Mouse (Mus musculus): Measurements from ENCODE around the gene Hapln4.

Gene Hapln4

DNA sequence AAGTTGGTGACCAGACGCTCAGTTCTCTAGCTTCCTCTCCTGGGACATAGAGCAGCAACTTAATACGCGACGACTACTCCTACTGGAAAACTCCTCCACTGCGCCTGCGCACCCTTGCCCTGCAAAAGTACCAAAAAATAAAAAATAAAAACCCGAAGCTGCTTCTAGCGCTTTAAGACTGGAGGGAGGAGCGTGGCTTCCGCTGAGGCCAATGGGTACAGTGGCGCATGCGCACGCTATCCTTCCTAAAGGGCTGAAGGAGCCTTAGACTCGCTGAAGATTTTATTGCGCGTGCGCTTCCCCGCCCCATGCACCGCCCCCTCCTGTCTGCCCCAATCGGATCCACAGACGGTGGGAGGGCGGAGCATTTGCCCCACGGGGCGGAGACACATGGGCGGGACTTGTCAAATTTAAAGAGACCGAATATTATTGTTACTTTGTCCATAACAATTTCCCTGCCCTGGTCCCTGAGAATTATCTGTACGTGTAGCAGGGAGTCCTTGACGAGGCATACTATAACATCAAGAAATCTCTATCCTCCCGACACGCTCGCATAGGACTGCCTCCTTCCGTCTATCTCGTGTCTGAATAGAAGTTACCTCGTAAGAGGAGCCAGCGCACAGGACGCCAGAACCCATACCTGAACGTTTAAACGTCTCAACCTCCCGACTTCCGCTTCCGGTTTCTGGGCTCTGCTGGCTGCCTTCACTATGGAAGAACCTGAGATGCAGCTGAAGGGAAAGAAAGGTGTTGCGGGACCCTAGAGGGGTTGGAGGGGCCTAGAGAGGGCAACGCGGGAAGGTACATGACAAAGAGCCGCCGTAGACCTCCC is 56.0 kb downstream of the Hapln4 start, which contains the start of the genes Rfxank, Borcs8 and Mef2b:
Rfxank (minus strand) TSS at position 129 of the 832 bp plus-strand sequence.
Borcs8 (plus strand) TSS at position 474 of the 832 bp plus-strand sequence.
Mef2b (plus strand) TSS at position 686 of the 832 bp plus-strand sequence.
- peak; percentile 99 to 100 for DNase-seq

- DNase-seq: no peak
Observed at GRCm38 (mm10) chr8:70139981-70140380, 56.7 kb downstream of the Hapln4 start.
